Mouse (Mus musculus) heart, postnatal 0 days (tissue): ENCODE measurements at regions not wholly inside any gene's neighbourhood (a gene's known extent, or its start where the extent isn't known, plus 50 kb on each side); places are given as distances from the start of the nearest gene placed in this dataset.

ENCODE experiments used
- CTCF ChIP-seq: IDR thresholded peaks from 2 replicates; pipeline ENCODE4 v1.5.1; 2016; ENCODE audit warnings: antibody characterized with exemption, control low read depth, low read depth
- EP300 ChIP-seq: IDR thresholded peaks from 2 replicates; pipeline ENCODE4 v1.6.1; 2016; ENCODE audit warnings: antibody characterized with exemption, low read depth

GRCm38 (mm10) chr16:79692444-79692843 is 601.5 kb upstream of the Tmprss15 start:
- TF ChIP-seq EP300 (no peak), CTCF (no peak)
